Mouse (Mus musculus): Measurements from ENCODE around the gene Map3k13. TPM values are rescaled to one million over a fixed set of nuclear protein-coding genes. Genes with fewer than 3 reads are reported as not detected.
"Not testable (repeated sequence)": the region's sequence is repeated elsewhere in the genome, so short reads cannot be mapped to it uniquely, and the experiment has no call there.

Gene Map3k13
- total RNA-seq (2015; ENCODE audit: low replicate concordance) (not detected in 2 replicates), total RNA-seq (2017; ENCODE audit: low replicate concordance) (0.14 TPM in 1 of 2 replicates, not detected in the other)

- peak; percentile 96 for ATAC-seq (replicated peaks; ENCODE audit: low FRiP score, poor library complexity, severe bottlenecking)
Measured at GRCm38 (mm10) chr16:21793875-21794696, at the start of gene Map3k13. Map3k13 (plus strand) TSS chr16:21794346.

GRCm38 (mm10) chr16:21758447-21758846 lies 35.7 kb upstream of the Map3k13 start:
- no peak for ATAC-seq (replicated peaks; ENCODE audit: low FRiP score, poor library complexity, severe bottlenecking)

GRCm38 (mm10) chr16:21768255-21768654 lies 25.9 kb upstream of the Map3k13 start:
- no peak for ATAC-seq (replicated peaks; ENCODE audit: low FRiP score, poor library complexity, severe bottlenecking)

- no peak for ATAC-seq (replicated peaks; ENCODE audit: low FRiP score, poor library complexity, severe bottlenecking)
Measured at GRCm38 (mm10) chr16:21769667-21770066, 24.5 kb upstream of the Map3k13 start.

- no peak for ATAC-seq (replicated peaks; ENCODE audit: low FRiP score, poor library complexity, severe bottlenecking)
Measured at GRCm38 (mm10) chr16:21774725-21775124, 19.4 kb upstream of the Map3k13 start.

GRCm38 (mm10) chr16:21778293-21778866 lies 15.8 kb upstream of the Map3k13 start:
- no peak; the same call in 1 of the 2 replicates for ATAC-seq (replicated peaks; ENCODE audit: low FRiP score, poor library complexity, severe bottlenecking)

GRCm38 (mm10) chr16:21779149-21779548 lies 15.0 kb upstream of the Map3k13 start:
- no peak for ATAC-seq (replicated peaks; ENCODE audit: low FRiP score, poor library complexity, severe bottlenecking)

GRCm38 (mm10) chr16:21781277-21781676 lies 12.9 kb upstream of the Map3k13 start:
- ATAC-seq (replicated peaks; ENCODE audit: low FRiP score, poor library complexity, severe bottlenecking) = no peak

GRCm38 (mm10) chr16:21781895-21782294 lies 12.3 kb upstream of the Map3k13 start:
- no peak for ATAC-seq (replicated peaks; ENCODE audit: low FRiP score, poor library complexity, severe bottlenecking)

GRCm38 (mm10) chr16:21782807-21783206 lies 11.3 kb upstream of the Map3k13 start:
- no peak for ATAC-seq (replicated peaks; ENCODE audit: low FRiP score, poor library complexity, severe bottlenecking)

- ATAC-seq (replicated peaks; ENCODE audit: low FRiP score, poor library complexity, severe bottlenecking) = no peak
Measured at GRCm38 (mm10) chr16:21785000-21785399, 9.1 kb upstream of the Map3k13 start.

GRCm38 (mm10) chr16:21786317-21786716 lies 7.8 kb upstream of the Map3k13 start:
- ATAC-seq (replicated peaks; ENCODE audit: low FRiP score, poor library complexity, severe bottlenecking) = no peak

- peak; percentile 90 for ATAC-seq (replicated peaks; ENCODE audit: low FRiP score, poor library complexity, severe bottlenecking)
Measured at GRCm38 (mm10) chr16:21787516-21788353, 6.4 kb upstream of the Map3k13 start, which contains the start of gene Ehhadh. Ehhadh (minus strand) TSS chr16:21787807.

- no peak for ATAC-seq (replicated peaks; ENCODE audit: low FRiP score, poor library complexity, severe bottlenecking)
Measured at GRCm38 (mm10) chr16:21788581-21788980, 5.6 kb upstream of the Map3k13 start.

- ATAC-seq (replicated peaks; ENCODE audit: low FRiP score, poor library complexity, severe bottlenecking) = no peak
Measured at GRCm38 (mm10) chr16:21789180-21789579, 5.0 kb upstream of the Map3k13 start.

- no peak for ATAC-seq (replicated peaks; ENCODE audit: low FRiP score, poor library complexity, severe bottlenecking)
Measured at GRCm38 (mm10) chr16:21790469-21790868, 3.7 kb upstream of the Map3k13 start.

GRCm38 (mm10) chr16:21791779-21792178 lies 2.4 kb upstream of the Map3k13 start:
- peak; percentile 55 for ATAC-seq (replicated peaks; ENCODE audit: low FRiP score, poor library complexity, severe bottlenecking)

GRCm38 (mm10) chr16:21793080-21793810 lies 901 bp upstream of the Map3k13 start:
- not testable (repeated sequence) for ATAC-seq (replicated peaks; ENCODE audit: low FRiP score, poor library complexity, severe bottlenecking)

- peak; percentile 23 for ATAC-seq (replicated peaks; ENCODE audit: low FRiP score, poor library complexity, severe bottlenecking)
Measured at GRCm38 (mm10) chr16:21794697-21795045, 525 bp downstream of the Map3k13 start.

GRCm38 (mm10) chr16:21795071-21795470 lies 925 bp downstream of the Map3k13 start:
- ATAC-seq (replicated peaks; ENCODE audit: low FRiP score, poor library complexity, severe bottlenecking) = no peak
